Mouse (Mus musculus): ENCODE measurements around the gene Syce1.

DNA sequence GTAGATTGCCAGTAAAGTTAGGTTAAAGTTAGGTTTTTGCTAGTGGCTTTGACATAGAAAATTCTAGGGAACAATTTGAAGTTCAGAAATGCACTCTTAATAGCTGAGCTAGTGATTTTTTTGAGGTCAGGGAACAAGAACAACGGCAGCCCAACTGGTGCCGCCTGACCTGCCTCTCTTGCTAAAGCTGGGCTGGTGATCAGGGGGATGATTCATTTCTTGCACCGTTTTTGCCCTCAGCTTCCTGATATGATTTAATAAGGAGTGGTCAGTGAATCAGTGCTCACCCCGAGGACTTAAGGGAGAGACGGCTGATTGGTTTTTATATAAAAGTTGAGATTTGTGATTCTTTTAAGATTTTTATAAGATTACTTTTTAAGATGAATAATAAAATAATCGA is 43.8 kb upstream of the Syce1 start:
- TF ChIP-seq CTCF (IDR thresholded peaks at IDR 0.05) (no peak), EP300 (IDR thresholded peaks at IDR 0.05) (no peak)

Data from lung, postnatal 0 days (tissue).